Mouse (Mus musculus) heart, embryonic 11.5 days (tissue): ENCODE measurements at regions not wholly inside any gene's neighbourhood (a gene's known extent, or its start where the extent isn't known, plus 50 kb on each side); places are given as distances from the start of the nearest gene placed in this dataset.
A peak's percentile ranks its signal among the peaks of the same experiment; 100 is the strongest.

Experiments
- ATAC-seq: fragments of 200-750 bp; cut with Nextera tagmentation; replicated peaks from 2 replicates; pipeline ENCODE4 v1.8.0; 2017; ENCODE audit warnings: moderate library complexity; ENCODE audit not compliant: insufficient number of reproducible peaks, low FRiP score, low TSS enrichment
- H3K27ac ChIP-seq: fragments of 300-500 bp; sonication (generic); 2 replicates; pipeline ENCODE4 v1.5.1; 2014; ENCODE audit warnings: mild to moderate bottlenecking, low read depth, low read length
- H3K27me3 ChIP-seq: fragments of 300-500 bp; sonication (generic); 2 replicates; pipeline ENCODE4 v1.6.1; 2014; ENCODE audit warnings: mild to moderate bottlenecking, low read length, mixed read lengths; ENCODE audit not compliant: control insufficient read depth, insufficient read depth
- H3K36me3 ChIP-seq: fragments of 300-500 bp; sonication (generic); 2 replicates; pipeline ENCODE4 v1.6.1; 2014; ENCODE audit warnings: mild to moderate bottlenecking, low read length, moderate library complexity, mixed read lengths; ENCODE audit not compliant: control insufficient read depth, insufficient read depth
- H3K4me1 ChIP-seq: fragments of 300-500 bp; sonication (generic); 2 replicates; pipeline ENCODE4 v1.6.1; 2014; ENCODE audit warnings: low read length; ENCODE audit not compliant: control insufficient read depth, insufficient read depth
- H3K4me2 ChIP-seq: fragments of 300-500 bp; sonication (generic); 2 replicates; pipeline ENCODE4 v1.6.1; 2014; ENCODE audit warnings: mild to moderate bottlenecking, moderate library complexity
- H3K4me3 ChIP-seq: fragments of 300-500 bp; sonication (generic); 2 replicates; pipeline ENCODE4 v1.5.1; 2014; ENCODE audit warnings: low read depth, low read length
- H3K9ac ChIP-seq: fragments of 300-500 bp; sonication (generic); 2 replicates; pipeline ENCODE4 v1.6.1; 2014; ENCODE audit warnings: mild to moderate bottlenecking, low read depth, low read length, moderate library complexity
- H3K9me3 ChIP-seq: fragments of 300-500 bp; sonication (generic); replicated peaks from 2 replicates; pipeline ENCODE4 v1.6.1; 2016; ENCODE audit warnings: low read length; ENCODE audit not compliant: control insufficient read depth
- WGBS: fragments of 180-500 bp; shearing (Covaris S2); extraction: QIAGEN DNeasy Blood & Tissue Kit; methylation state at CpG from one replicate; pipeline ENCODE4 v1.1.7; 2014; ENCODE audit not compliant: insufficient replicate concordance; 5-methylcytosine and 5-hydroxymethylcytosine counted together

- no peaks in the 10 kb centered on the region for H3K9me3 ChIP-seq
- H3K4me2 ChIP-seq = no peak overlapping the region
- no peak overlapping the region for H3K4me3 ChIP-seq
- no peaks in the 10 kb centered on the region for H3K27me3 ChIP-seq
- H3K4me1 ChIP-seq = peaks cover 12% of the 10 kb centered on the region
- peak overlapping the region; percentile 68 for H3K27ac ChIP-seq
- 80% methylated on average over 6 of the region's 6 CpGs for WGBS
- H3K36me3 ChIP-seq = no peaks in the 10 kb centered on the region
- ATAC-seq = no peak
- no peak overlapping the region for H3K9ac ChIP-seq
Measured at GRCm38 (mm10) chr14:120636726-120637400, 158.6 kb downstream of the Rap2a start.

- Histone ChIP-seq H3K4me3 (no peak overlapping the region), H3K4me1 (peaks cover 12% of the 10 kb centered on the region), H3K9ac (no peak overlapping the region), H3K4me2 (peak overlapping the region; percentile 27; the same call in 1 of the 2 replicates), H3K27ac (peak overlapping the region; percentile 68), H3K9me3 (no peaks in the 10 kb centered on the region), H3K27me3 (no peaks in the 10 kb centered on the region), H3K36me3 (no peaks in the 10 kb centered on the region)
- peak; percentile 61; the same call in 1 of the 2 replicates for ATAC-seq
- 31% methylated on average over 13 of the region's 13 CpGs for WGBS
Measured at GRCm38 (mm10) chr14:120637486-120638125, 159.4 kb downstream of the Rap2a start.

- Histone ChIP-seq H3K4me3 (no peak overlapping the region), H3K9ac (no peak overlapping the region), H3K4me1 (peaks cover 4% of the 10 kb centered on the region; the same call in 1 of the 2 replicates), H3K27me3 (no peaks in the 10 kb centered on the region), H3K36me3 (no peaks in the 10 kb centered on the region), H3K4me2 (no peak overlapping the region), H3K27ac (no peak overlapping the region), H3K9me3 (no peaks in the 10 kb centered on the region)
- WGBS = 84% methylated on average over 5 of the region's 5 CpGs
- ATAC-seq = no peak
Measured at GRCm38 (mm10) chr14:120642591-120642990, 164.3 kb downstream of the Rap2a start.

- Histone ChIP-seq H3K4me3 (no peak overlapping the region), H3K9me3 (no peaks in the 10 kb centered on the region), H3K27me3 (no peaks in the 10 kb centered on the region), H3K36me3 (no peaks in the 10 kb centered on the region), H3K4me2 (no peak overlapping the region), H3K4me1 (no peaks in the 10 kb centered on the region), H3K27ac (no peak overlapping the region), H3K9ac (no peak overlapping the region)
- ATAC-seq = no peak
- 79% methylated on average over 7 of the region's 7 CpGs for WGBS
Measured at GRCm38 (mm10) chr14:120652034-120652433, 173.8 kb downstream of the Rap2a start.

GRCm38 (mm10) chr14:120660321-120660781, 182.1 kb downstream of the Rap2a start:
- no peaks in the 10 kb centered on the region for H3K9me3 ChIP-seq
- H3K27me3 ChIP-seq = no peaks in the 10 kb centered on the region
- no peak overlapping the region for H3K4me2 ChIP-seq
- no peak overlapping the region for H3K4me3 ChIP-seq
- H3K9ac ChIP-seq = no peak overlapping the region
- 58% methylated on average over 6 of the region's 6 CpGs for WGBS
- no peaks in the 10 kb centered on the region for H3K36me3 ChIP-seq
- H3K4me1 ChIP-seq = no peaks in the 10 kb centered on the region
- ATAC-seq = no peak
- H3K27ac ChIP-seq = no peak overlapping the region

GRCm38 (mm10) chr14:120661111-120661510, 182.9 kb downstream of the Rap2a start:
- no peaks in the 10 kb centered on the region for H3K9me3 ChIP-seq
- no peak for ATAC-seq
- WGBS = 44% methylated on average over 5 of the region's 5 CpGs

GRCm38 (mm10) chr14:120669665-120670064, 191.4 kb downstream of the Rap2a start:
- WGBS = 60% methylated on average over 5 of the region's 5 CpGs
- Histone ChIP-seq H3K9me3 (no peaks in the 10 kb centered on the region), H3K4me3 (no peak overlapping the region), H3K27ac (no peak overlapping the region), H3K36me3 (no peaks in the 10 kb centered on the region), H3K27me3 (no peaks in the 10 kb centered on the region), H3K9ac (no peak overlapping the region), H3K4me1 (no peaks in the 10 kb centered on the region), H3K4me2 (no peak overlapping the region)
- no peak for ATAC-seq

More at GRCm38 (mm10) chr14:120661111-120661510, 182.9 kb downstream of the Rap2a start:
- H3K4me2 ChIP-seq = no peak overlapping the region
- no peak overlapping the region for H3K4me3 ChIP-seq
- no peaks in the 10 kb centered on the region for H3K36me3 ChIP-seq
- H3K4me1 ChIP-seq = no peaks in the 10 kb centered on the region
- H3K9ac ChIP-seq = no peak overlapping the region
- no peaks in the 10 kb centered on the region for H3K27me3 ChIP-seq
- H3K27ac ChIP-seq = no peak overlapping the region

GRCm38 (mm10) chr14:120675752-120676151, 197.5 kb downstream of the Rap2a start:
- Histone ChIP-seq H3K4me3 (no peak overlapping the region), H3K27ac (no peak overlapping the region), H3K9ac (no peak overlapping the region), H3K27me3 (no peaks in the 10 kb centered on the region), H3K4me1 (no peaks in the 10 kb centered on the region; the same call in 1 of the 2 replicates), H3K4me2 (no peak overlapping the region), H3K9me3 (no peaks in the 10 kb centered on the region), H3K36me3 (no peaks in the 10 kb centered on the region)
- ATAC-seq = no peak
- 62% methylated on average over 2 of the region's 2 CpGs for WGBS
